Mouse (Mus musculus): ENCODE results near the gene Prcc.
"Not testable (repeated sequence)": the region's sequence is repeated elsewhere in the genome, so short reads cannot be mapped to it uniquely, and the experiment has no call there.

Gene Prcc

GRCm38 (mm10) chr3:87905880-87906485 is 20.6 kb upstream of the Prcc start, which contains the start of gene Hdgf:
TSS of gene Hdgf (plus strand) at chr3:87906321.
- DNase-seq (ENCODE audit: low spot score), result peak; percentile 79

DNA sequence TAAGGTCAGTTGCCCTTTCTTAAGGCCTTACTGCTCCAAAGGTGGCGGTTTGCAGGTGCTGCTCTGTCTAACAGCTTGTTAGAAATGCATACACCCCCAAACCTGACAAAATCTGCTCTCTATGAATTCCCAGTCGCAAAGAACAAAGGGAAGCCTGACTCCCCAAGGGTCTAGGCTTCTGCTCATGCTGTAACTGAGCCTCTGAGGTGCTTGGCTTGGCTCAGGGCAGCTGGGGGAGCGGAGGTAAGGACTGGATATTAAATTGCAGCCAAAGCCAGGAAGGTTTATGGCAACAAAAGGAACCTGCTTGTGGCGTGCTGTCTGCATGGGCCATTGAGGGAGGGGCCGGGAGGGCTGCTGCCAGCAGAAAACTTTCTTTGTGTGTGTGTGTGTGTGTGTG is 18.4 kb upstream of the Prcc start:
- DNase-seq (ENCODE audit: low spot score), result no peak

GRCm38 (mm10) chr3:87901959-87902358 is 16.6 kb upstream of the Prcc start:
- not testable (repeated sequence) for DNase-seq (ENCODE audit: low spot score)

DNA sequence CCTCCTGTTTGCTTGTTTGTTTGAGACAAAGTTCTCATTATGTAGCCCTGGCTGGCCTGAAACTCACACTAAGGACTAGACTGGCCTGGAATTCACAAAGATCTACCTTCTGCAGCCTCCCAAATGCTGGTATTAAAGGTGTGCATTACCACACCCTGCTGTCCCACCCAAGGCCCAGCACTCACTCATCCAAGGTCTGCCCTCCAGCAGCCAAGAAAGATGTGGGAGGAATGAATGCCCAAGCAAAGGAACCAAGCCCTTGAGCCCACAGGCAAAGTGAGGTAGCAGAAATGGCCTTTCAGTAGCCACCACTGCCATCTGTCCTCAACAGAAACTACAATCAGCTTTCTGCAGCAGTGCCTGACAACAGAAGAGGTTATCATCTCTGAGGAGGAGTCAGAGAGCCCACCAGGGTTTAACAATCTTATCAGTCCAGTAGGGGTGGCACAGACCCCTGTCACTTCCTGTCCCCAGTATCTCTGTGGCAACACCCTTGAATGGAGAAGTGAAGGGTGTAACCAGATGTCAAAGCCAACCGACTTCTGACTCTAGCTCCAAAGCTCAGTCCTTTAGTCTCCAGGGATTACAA is 15.7 kb upstream of the Prcc start:
- DNase-seq (ENCODE audit: low spot score), result no peak

- DNase-seq (ENCODE audit: low spot score), result no peak
These were observed 14.4 kb upstream of the Prcc start for GRCm38 (mm10) chr3:87899776-87900175.

DNA sequence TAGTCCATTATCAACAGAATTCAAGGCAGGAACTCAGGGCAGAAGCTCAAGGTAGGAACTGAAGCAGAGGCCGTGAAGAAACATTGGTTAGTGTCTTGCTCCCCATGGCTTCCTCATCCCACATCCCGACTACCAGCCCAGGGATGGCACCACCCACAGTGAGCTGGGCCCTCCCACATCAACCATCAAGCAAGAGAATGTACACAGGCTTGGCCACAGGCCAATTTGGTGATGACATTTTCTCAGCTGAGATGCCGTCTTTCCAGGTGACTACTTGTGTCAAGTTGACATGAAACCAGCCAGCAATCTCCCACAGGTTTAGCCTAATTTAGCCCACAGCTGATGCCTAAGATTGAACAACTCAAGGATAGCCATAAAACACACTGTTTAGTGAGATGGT is 13.9 kb upstream of the Prcc start:
- no peak for DNase-seq (ENCODE audit: low spot score)

GRCm38 (mm10) chr3:87893367-87893905 is 8.0 kb upstream of the Prcc start:
- DNase-seq (ENCODE audit: low spot score), result no peak

DNA sequence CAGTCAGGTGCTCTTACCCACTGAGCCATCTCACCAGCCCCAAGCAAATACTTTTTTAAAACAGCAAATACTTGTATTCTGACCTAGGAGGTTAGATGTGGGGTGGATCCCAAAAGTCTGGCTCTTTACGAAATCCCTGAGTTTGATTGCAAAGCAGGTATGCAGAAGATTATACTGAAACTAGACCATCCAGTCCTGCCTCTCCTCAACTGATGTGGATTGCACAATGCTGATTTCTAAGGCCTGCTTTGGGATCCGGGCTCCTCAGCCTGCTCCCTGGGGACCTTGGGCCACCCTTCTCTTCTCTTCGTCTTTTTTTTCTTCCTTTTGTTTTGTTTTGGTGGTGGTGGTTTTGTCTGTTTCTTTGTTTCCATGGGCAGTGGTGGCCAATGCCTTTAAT is 6.1 kb upstream of the Prcc start:
- DNase-seq (ENCODE audit: low spot score), result no peak

DNA sequence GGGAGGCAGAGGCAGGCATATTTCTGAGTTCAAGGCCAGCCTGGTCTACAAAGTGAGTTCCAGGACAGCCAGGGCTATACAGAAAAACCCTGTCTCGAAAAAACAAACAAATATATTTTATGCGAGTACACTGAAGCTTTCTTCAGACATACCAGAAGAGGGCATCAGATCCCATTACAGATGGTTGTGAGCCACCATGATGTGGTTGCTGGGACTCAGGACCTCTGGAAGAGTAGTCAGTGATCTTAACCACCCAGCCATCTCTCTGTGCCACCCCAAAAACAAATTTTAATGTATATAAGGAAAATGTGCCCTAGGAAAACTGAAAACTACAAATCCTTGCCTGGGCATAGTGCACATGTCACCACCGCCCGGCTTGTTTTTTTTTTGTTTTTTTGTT is 2.0 kb upstream of the Prcc start:
- DNase-seq (ENCODE audit: low spot score), result not testable (repeated sequence)

DNA sequence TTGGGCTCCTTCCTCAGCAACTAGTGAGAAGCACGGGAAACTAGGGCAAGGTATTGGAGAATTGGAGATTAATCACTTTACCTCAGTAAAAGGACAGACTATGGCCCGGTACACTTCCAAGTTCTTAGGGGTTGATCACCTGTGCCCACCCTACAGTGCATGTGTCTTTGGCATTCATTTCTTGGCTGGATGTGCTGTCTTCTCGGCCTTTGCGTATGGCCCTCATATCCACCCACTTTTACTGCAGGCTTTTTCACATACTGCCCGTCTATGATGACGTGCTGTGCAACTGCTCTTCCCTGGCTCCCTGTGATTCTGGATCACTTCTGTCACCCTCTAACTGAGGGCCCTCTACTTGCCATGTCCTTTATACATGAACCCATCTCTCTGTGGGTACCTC is 1.0 kb upstream of the Prcc start:
- no peak for DNase-seq (ENCODE audit: low spot score)

DNA sequence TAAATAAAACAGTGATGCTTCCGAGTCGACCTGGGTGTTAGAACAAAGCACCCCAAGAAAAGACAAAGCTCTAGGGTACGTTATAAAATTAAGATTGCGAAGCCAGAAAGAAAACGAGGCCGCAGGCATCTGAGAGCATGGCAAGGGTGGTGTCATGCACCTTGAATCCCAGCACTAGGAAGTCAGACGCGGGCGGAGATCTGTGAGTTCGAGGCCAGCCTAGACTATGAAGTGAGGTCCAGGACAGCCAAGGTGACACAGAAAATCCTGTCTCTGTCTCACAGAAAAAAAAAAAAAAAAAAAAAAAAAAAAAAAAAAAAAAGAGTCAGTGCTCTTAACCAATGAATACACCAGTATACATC is 577 bp upstream of the Prcc start:
- DNase-seq (ENCODE audit: low spot score), result no peak

DNA sequence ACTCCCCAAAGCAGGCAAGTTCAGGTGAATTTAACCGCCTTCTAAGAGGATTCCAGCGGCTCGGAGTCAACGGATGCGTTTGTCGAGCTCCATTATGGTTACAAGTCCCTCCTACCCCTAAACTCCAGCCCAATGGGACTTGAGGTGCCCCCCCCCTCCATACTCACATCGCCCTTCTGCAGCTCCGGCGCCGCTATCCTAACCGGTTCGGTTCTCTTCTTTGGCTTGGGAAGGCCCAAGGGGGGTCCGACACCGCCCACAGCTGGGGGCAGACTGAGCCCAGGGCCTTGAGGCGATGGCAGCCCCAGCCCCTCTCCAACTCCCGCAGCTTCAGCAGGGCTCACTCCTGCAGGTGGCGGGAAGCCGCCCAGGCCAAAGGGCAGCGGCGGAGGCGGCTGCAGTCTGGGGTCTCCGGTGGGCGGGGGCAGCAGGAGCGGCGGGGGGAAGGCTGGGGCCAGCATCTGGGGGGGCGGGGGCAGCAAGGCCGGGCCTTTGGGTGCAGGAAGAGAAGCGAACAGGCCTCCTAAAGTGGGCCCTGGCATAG is 628 bp downstream of the Prcc start:
- DNase-seq (ENCODE audit: low spot score), result no peak

- no peak for DNase-seq (ENCODE audit: low spot score)
These were observed 1.1 kb downstream of the Prcc start for GRCm38 (mm10) chr3:87884291-87884690.

DNA sequence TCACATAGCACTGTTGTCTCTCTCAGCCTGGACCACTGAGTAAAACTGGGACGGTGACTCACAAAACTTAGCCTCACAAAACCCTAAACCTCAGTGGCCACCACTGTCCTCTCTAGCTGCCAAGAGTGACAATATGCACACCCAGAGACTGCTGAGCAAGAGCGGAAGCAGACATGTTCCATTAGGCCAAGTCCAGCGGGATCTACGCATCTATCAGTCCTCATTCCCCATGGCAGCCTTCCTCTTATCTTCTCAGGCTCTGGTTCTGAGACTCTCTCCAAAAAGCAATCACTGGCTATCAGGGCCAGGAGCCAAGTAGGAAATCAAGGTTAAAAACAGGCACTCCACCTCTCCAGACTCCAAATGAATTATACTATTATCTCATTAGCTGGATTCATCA is 7.7 kb downstream of the Prcc start:
- no peak for DNase-seq (ENCODE audit: low spot score)

DNA sequence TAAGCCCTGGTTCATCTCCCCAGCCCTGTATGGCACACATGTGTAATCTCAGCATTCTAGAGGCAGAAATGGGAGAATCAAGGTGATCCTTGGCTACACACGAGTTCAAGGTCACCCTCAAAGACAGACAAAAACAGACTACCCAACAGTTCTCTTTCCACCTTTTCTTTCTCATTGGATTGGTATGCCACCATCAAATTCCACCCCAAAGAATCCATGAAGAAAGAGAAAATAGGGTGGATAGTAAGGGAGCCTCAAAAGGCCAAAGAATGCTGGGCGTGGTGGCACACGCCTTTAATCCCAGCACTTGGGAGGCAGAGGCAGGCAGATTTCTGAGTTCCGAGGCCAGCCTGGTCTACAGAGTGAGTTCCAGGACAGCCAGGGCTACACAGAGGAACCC is 21.3 kb downstream of the Prcc start:
- DNase-seq (ENCODE audit: low spot score), result not testable (repeated sequence)

GRCm38 (mm10) chr3:87859813-87860212 is 25.6 kb downstream of the Prcc start:
- DNase-seq (ENCODE audit: low spot score), result no peak

- DNase-seq (ENCODE audit: low spot score), result no peak
These were observed 27.7 kb downstream of the Prcc start for GRCm38 (mm10) chr3:87857666-87858065.

DNA sequence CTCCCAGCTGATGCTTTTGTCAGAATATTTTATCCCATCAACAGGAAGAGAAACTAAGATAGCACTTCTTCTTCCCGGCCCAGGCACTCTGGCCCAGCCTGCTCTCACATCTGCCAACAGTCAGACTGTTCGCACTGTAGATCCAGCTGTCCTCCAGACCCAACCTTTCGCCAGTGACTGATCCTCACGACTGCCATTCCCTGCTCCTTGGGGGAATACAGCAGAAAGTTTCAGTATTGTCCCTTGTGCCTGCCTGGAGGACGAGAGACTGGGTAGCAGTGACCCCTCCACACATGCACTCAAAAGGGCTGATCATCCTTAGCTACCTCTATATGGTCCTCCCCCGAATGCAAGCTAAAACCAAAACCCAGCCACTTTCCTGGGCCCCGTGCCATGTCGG is 29.5 kb downstream of the Prcc start:
- DNase-seq (ENCODE audit: low spot score), result no peak

DNA sequence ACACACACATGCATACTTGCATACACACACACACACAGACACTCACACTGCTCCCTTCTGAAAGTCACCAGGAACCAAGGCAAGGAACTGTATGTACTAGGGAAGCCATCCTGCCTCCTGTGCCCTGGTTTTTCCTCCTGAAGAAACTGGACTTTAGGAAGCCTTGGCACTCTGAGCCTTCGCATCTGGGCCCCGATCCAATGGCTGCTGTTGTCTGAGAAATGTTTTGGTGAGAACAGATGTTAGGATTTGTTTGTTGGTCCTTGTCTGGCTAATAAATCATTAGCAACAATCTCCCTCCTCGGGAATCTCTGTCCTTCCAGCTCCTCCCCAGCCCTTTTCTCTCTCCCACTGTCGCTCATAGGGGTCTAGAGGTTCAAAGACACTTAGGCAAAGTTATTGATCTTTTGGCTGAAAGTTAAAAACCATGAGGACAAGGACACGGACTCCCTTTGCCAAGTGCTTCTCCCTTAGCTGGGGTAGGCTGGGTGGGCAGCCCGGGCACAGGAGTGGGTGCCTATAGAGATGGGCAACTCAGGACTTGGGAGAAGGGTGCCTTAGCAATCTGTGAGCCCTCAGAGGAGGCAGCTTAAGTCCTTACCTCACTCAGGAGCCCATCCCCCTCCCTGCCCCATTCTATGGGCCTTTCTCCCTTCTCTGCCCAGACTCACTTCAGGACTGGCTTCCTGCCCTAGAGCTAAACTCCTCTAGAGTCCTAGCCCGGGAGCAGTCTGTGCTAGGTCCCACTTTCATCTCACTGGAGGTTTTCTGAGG is 30.4 kb downstream of the Prcc start:
- DNase-seq (ENCODE audit: low spot score), result no peak

DNA sequence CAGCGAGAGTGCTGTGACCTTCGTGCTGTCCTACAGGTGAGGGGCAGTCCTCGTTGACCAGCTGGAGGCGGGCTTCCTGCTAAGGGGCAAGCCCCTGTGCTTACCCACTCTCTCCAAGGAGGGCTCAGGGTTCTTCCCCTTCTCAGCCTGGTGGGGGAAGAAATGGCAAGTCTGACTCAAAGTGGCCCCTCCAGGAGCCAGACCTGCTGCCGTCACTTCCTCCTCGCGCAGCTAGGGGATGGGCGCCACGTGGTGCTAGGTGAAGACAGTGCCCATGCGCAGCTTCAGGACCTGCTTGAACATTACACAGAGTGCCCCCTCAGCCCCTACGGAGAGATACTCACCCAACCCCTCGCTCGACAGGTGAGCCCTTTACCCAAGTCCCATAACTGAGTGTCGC is 36.3 kb downstream of the Prcc start:
- DNase-seq (ENCODE audit: low spot score), result no peak

- DNase-seq (ENCODE audit: low spot score), result no peak
These were observed 37.7 kb downstream of the Prcc start for GRCm38 (mm10) chr3:87847680-87848079.

- no peak for DNase-seq (ENCODE audit: low spot score)
These were observed 38.7 kb downstream of the Prcc start, which contains the start of gene Sh2d2a for GRCm38 (mm10) chr3:87846650-87847110. TSS of gene Sh2d2a (plus strand) at chr3:87846755.

GRCm38 (mm10) chr3:87846186-87846585 is 39.2 kb downstream of the Prcc start:
- no peak for DNase-seq (ENCODE audit: low spot score)
